Mouse (Mus musculus): ENCODE results near the gene Ensa. TPM values are rescaled to one million over a fixed set of nuclear protein-coding genes. Genes with fewer than 3 reads are reported as not detected.
"Not testable (repeated sequence)": the region's sequence is repeated elsewhere in the genome, so short reads cannot be mapped to it uniquely, and the experiment has no call there.

Ensa gene
- polyA plus RNA-seq, 1 experiment from 2014 or later: 73.4 TPM

DNA sequence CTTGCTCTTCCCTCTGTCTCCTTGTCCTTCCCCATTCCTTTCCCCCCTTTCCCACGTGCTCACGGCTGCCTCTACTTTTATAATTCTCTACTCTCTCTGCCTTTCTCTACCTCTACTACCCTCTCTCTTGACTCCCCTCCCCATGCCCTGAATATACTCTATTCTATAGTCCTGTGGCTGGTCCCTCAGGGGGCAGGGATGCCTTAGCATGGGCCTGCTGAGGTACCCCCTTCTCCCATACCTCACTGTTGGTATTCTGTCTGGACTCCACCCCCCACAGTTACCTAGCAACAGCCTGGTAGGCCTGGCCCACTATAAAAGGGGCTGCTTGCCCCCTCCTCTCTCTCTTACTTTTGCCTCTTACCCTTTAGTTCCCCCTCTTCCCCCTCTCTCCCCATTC, 1.2 kb upstream of the Ensa start:
- Histone ChIP-seq H3K27ac (peak overlapping the region; percentile 89; the same call in 1 of the 2 replicates), H3K4me3 (no peak overlapping the region), H3K4me2 (no peak overlapping the region), H3K27me3 (no peaks in the 10 kb centered on the region), H3K36me3 (peaks cover 32% of the 10 kb centered on the region), H3K9ac (no peak overlapping the region), H3K4me1 (peaks cover 9% of the 10 kb centered on the region), H3K9me3 (no peaks in the 10 kb centered on the region)
- ATAC-seq (ENCODE audit: insufficient number of reproducible peaks, low FRiP score, low TSS enrichment, low read depth): no peak
- 54% methylated on average over 2 of the region's 2 CpGs for WGBS

DNA sequence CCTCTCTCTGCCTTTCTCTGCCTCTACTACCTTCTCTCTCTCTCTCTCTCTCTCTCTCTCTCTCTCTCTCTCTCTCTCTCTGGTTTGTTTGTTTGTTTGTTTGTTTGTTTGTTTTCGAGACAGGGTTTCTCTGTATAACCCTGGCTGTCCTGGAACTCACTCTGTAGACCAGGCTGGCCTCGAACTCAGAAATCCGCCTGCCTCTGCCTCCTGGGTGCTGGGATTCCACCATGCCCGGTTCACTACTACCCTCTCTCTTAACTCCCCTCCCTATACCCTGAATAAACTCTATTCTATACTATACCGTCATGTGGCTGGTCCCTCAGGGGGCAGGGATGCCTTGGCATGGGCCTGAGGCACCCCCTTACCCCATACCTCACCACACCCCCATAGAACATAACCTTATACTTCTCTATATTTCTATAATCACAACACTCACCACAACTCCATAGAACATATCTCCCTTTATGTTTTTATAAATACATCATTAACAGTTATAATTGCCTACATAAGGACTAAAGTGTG, 740 bp upstream of the Ensa start:
- Histone ChIP-seq H3K36me3 (peaks cover 34% of the 10 kb centered on the region), H3K4me3 (peak overlapping the region; percentile 72), H3K9ac (peak overlapping the region; percentile 47; the same call in 1 of the 2 replicates), H3K27ac (peak overlapping the region; percentile 89), H3K4me2 (peak overlapping the region; percentile 44)
- ATAC-seq (ENCODE audit: insufficient number of reproducible peaks, low FRiP score, low TSS enrichment, low read depth); H3K27me3 ChIP-seq; H3K4me1 ChIP-seq; H3K9me3 ChIP-seq: not testable (repeated sequence)
- 57% methylated on average over 5 of the region's 5 CpGs for WGBS

DNA sequence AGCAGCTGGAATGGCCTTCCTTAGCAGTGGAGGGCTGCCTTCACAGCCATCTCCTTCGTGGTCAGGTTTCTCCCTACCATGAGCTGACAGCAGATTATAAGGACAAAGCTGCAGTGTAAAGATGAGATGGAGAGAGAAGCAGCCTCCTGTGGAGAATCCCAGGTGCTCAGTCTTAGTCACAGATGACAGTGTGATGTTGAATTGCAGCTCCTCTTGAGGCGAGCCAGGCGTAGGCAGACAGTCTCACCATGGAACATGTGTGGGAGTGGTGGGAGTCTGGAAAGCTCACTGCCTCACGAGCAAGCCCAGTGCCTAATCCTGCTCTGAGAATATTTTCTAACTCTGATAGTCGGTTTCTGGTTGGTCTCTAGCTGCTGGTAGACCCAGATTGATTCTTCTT, 3.0 kb downstream of the Ensa start:
- no peak overlapping the region for H3K9ac ChIP-seq
- no peaks in the 10 kb centered on the region for H3K9me3 ChIP-seq
- H3K27me3 ChIP-seq: no peaks in the 10 kb centered on the region
- no peak for ATAC-seq (ENCODE audit: insufficient number of reproducible peaks, low FRiP score, low TSS enrichment, low read depth)
- peaks cover 9% of the 10 kb centered on the region for H3K4me1 ChIP-seq
- no peak overlapping the region for H3K4me2 ChIP-seq
- peaks cover 58% of the 10 kb centered on the region for H3K36me3 ChIP-seq
- 87% methylated on average over 5 of the region's 5 CpGs for WGBS
- H3K27ac ChIP-seq: no peak overlapping the region
- no peak overlapping the region for H3K4me3 ChIP-seq

DNA sequence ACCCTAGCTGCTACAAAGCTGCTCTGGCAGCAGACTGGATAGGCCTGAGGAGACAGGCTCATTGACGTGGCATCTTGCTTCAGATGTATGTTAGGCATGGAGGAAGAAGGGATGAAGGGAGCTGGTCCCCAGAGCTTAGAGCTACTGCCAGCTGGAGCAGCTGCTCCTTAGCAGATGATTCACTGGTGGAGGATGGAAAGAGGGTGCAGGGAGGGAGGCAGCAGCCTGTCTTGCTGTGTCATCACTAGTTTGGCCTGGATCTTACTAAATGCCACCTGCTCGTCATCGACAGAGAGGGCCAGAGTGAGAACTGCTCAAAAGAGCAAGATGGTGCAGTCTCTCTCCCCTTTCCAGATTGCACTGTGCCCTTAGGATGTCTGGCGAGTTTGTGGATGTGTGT, 5.0 kb downstream of the Ensa start:
- no peaks in the 10 kb centered on the region for H3K9me3 ChIP-seq
- H3K4me2 ChIP-seq: no peak overlapping the region
- H3K4me1 ChIP-seq: peaks cover 3% of the 10 kb centered on the region
- ATAC-seq (ENCODE audit: insufficient number of reproducible peaks, low FRiP score, low TSS enrichment, low read depth): no peak
- no peak overlapping the region for H3K27ac ChIP-seq
- 79% methylated on average over 4 of the region's 4 CpGs for WGBS
- no peak overlapping the region for H3K9ac ChIP-seq
- peaks cover 72% of the 10 kb centered on the region for H3K36me3 ChIP-seq
- H3K4me3 ChIP-seq: no peak overlapping the region
- H3K27me3 ChIP-seq: no peaks in the 10 kb centered on the region

DNA sequence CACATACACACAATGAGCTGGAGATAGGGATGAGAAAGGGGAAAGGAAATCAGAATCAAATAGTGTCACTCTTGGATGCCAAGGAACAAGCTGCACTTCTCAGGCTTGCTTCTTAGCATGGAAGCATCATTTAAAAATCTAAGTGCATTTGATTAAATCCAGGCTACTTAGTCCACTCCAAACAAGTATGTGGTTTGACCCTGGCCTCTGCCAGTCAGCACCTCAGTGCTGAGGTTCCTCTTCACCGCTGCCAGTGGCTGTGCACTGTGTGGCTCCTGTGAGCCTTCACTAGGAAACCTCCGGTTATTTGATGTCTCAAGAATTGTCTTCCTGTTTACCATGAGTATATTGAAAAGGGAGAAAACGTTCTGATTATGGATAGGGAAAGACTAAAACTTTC, 6.1 kb downstream of the Ensa start:
- H3K4me2 ChIP-seq: no peak overlapping the region
- no peaks in the 10 kb centered on the region; the same call in 1 of the 2 replicates for H3K4me1 ChIP-seq
- no peak overlapping the region for H3K9ac ChIP-seq
- WGBS: 82% methylated on average over 3 of the region's 3 CpGs
- no peaks in the 10 kb centered on the region for H3K27me3 ChIP-seq
- H3K9me3 ChIP-seq: no peaks in the 10 kb centered on the region
- ATAC-seq (ENCODE audit: insufficient number of reproducible peaks, low FRiP score, low TSS enrichment, low read depth): no peak
- H3K4me3 ChIP-seq: no peak overlapping the region
- no peak overlapping the region for H3K27ac ChIP-seq
- peaks cover 83% of the 10 kb centered on the region for H3K36me3 ChIP-seq

DNA sequence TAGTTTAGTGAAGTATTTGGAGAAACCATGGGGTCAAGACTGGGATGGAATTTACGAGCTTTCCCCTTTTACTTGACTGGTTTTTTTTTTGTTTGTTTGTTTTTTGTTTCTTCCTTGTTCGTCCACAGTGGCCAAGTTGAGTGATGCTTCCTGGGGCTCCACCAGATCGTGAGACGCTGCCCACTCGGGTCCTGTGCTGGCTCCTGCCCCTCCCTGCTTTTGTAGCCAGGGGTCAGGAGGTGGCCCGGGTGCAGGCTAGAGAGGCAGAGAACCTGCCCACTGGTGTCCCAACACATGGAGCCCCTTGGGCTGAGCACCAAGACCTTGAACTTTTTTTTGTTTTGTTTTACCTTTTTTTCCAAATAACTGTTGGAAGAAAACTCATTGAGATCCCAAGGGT, 6.5 kb downstream of the Ensa start:
- no peak overlapping the region for H3K4me2 ChIP-seq
- ATAC-seq (ENCODE audit: insufficient number of reproducible peaks, low FRiP score, low TSS enrichment, low read depth): no peak

DNA sequence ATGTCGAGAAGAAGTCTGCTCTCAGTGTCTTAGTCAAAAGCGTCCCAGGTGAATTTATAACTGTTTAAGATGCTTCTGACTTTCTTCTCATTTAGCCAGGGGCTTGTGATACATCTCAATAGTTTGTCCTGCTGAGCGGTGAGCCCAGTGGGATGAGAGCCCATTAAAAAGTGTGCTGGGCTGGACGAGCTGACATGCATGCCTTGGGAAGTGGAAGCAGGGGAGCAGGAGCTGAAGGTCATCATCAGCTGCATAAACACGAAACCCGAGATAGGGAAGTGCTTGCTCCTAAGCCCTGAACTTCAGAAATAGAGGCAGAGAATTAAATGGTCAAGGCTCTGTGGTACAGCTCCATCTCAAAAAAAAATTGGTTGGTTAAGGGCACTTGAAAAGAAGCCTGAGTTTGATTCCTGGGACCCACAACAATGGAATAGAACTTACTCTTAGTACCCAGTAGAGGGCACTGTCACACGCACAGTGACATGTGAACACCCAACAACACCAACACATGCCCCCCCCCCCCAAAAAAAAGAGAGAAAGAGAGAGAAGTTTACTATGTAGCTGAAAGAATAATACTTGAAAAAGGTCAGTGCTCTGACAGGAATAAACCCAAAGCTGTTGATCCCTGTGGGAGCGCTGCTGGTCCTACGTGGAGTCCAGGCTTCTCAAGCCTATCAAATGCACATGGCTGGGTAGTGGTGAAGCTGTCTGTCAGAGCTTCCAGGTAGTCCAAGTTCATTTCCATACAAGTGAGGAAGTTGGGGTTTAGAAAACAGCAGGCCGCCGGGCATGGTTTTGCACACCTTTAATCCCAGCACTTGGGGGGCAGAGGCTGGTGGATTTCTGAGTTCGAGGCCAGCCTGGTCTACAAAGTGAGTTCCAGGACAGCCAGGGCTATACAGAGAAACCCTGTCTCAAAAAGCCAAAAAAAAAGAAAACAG, 8.1 kb downstream of the Ensa start:
- H3K4me2 ChIP-seq: no peak overlapping the region
- no peak overlapping the region for H3K4me3 ChIP-seq
- H3K27me3 ChIP-seq: no peaks in the 10 kb centered on the region
- no peak overlapping the region for H3K9ac ChIP-seq
- peak overlapping the region; percentile 43; the same call in 1 of the 2 replicates for H3K27ac ChIP-seq
- no peaks in the 10 kb centered on the region for H3K9me3 ChIP-seq
- no peak for ATAC-seq (ENCODE audit: insufficient number of reproducible peaks, low FRiP score, low TSS enrichment, low read depth)
- WGBS: 77% methylated on average over 12 of the region's 12 CpGs
- H3K4me1 ChIP-seq: no peaks in the 10 kb centered on the region
- H3K36me3 ChIP-seq: peaks cover 90% of the 10 kb centered on the region

More for the DNA sequence above, 6.5 kb downstream of the Ensa start:
- Histone ChIP-seq H3K9ac (no peak overlapping the region), H3K27me3 (no peaks in the 10 kb centered on the region), H3K36me3 (peaks cover 86% of the 10 kb centered on the region), H3K4me1 (no peaks in the 10 kb centered on the region), H3K4me3 (no peak overlapping the region), H3K9me3 (no peaks in the 10 kb centered on the region), H3K27ac (no peak overlapping the region)
- WGBS: 72% methylated on average over 6 of the region's 6 CpGs

DNA sequence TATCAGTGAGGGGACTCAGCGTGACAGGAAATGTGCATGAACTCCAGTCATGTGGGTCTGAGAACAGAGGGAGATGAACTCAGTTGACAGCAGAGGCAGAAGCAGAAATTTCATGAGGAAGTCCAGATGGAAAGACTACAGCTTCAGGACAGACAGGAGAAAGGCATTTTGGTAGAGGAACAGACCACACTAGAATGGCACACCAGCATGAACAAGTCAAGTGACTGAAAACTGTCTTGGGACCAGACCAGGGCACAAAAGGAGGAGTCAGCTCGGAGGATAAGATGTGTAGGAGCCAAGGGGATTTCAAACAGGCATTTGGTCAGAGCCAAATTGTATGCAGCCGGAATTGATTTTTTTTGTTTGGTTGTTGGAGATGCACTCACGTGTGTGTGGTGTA, 10.8 kb downstream of the Ensa start:
- Histone ChIP-seq H3K4me1 (no peaks in the 10 kb centered on the region), H3K27ac (no peak overlapping the region), H3K27me3 (no peaks in the 10 kb centered on the region), H3K36me3 (peaks cover 74% of the 10 kb centered on the region), H3K9me3 (no peaks in the 10 kb centered on the region), H3K4me2 (no peak overlapping the region), H3K4me3 (no peak overlapping the region), H3K9ac (no peak overlapping the region)
- no peak for ATAC-seq (ENCODE audit: insufficient number of reproducible peaks, low FRiP score, low TSS enrichment, low read depth)
- 79% methylated on average over 4 of the region's 4 CpGs for WGBS

DNA sequence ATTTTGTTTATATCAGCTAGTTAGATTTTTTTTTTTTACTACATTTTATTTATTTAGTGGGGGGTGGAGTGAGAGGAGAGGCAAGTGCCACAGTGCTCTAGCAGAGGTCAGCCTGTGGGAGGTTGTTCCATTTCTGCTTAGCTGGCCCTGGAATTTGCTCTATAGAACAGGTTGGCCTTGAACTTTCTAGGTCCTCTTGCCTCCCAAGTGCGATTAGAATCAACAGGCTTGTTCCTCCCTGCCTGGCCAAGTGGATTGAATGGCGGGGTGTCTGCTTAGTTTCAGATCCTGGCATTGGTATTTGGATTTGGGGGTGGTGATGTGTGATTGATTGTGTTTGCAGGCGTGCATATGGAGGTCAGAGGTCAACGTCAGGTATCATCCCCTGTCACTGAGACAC, 11.3 kb downstream of the Ensa start:
- Histone ChIP-seq H3K9ac (no peak overlapping the region), H3K27me3 (no peaks in the 10 kb centered on the region), H3K27ac (no peak overlapping the region), H3K36me3 (peaks cover 70% of the 10 kb centered on the region), H3K4me2 (no peak overlapping the region), H3K9me3 (no peaks in the 10 kb centered on the region), H3K4me3 (no peak overlapping the region), H3K4me1 (no peaks in the 10 kb centered on the region)
- ATAC-seq (ENCODE audit: insufficient number of reproducible peaks, low FRiP score, low TSS enrichment, low read depth): no peak
- 81% methylated on average over 4 of the region's 4 CpGs for WGBS

DNA sequence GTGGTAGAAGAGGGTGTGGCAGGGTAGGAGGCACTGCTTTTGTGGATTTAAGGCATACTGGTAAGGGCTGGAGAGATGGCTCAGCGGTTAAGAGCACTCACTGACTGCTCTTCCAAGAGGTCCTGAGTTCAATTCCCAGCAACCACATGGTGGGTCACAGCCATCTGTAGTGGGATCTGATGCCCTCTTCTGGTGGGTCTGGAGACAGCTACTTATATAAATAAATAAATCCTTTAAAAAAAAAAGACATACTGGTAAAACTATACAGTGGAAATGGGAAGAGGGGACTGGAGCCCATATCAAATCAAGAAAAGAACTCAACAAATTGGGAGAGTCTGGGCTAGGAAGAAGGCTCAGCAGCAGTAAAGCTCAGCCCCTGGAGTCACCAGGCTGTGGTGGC, 14.9 kb downstream of the Ensa start:
- 95% methylated on average over 1 of the region's 1 CpGs for WGBS
- Histone ChIP-seq H3K4me1 (no peaks in the 10 kb centered on the region), H3K9me3 (no peaks in the 10 kb centered on the region), H3K27ac (no peak overlapping the region), H3K4me3 (no peak overlapping the region), H3K36me3 (peaks cover 40% of the 10 kb centered on the region), H3K4me2 (no peak overlapping the region), H3K9ac (no peak overlapping the region), H3K27me3 (no peaks in the 10 kb centered on the region)
- no peak for ATAC-seq (ENCODE audit: insufficient number of reproducible peaks, low FRiP score, low TSS enrichment, low read depth)

DNA sequence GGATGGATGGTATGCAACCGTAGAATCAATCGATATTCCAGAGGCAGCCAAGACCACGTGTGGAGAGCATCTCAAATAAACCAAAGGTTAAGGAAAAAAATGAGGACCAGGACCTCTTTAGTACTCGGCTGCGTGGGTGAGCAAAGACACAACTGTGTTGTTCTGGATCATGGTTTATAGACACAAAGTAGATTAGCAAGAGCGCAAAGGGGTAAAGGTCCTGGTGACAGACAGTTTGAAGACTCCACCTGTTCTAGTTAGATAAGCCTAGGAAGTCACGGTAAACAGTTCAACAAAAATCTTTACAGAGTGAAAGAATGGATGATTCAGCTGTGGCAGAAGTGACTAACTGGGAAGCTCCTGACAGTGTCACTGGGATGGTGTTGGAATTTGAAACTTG, 18.3 kb downstream of the Ensa start:
- no peak overlapping the region for H3K9ac ChIP-seq
- no peaks in the 10 kb centered on the region for H3K9me3 ChIP-seq
- no peaks in the 10 kb centered on the region for H3K4me1 ChIP-seq
- ATAC-seq (ENCODE audit: insufficient number of reproducible peaks, low FRiP score, low TSS enrichment, low read depth): no peak
- 85% methylated on average over 7 of the region's 7 CpGs for WGBS
- peaks cover 9% of the 10 kb centered on the region; the same call in 1 of the 2 replicates for H3K36me3 ChIP-seq
- no peak overlapping the region for H3K27ac ChIP-seq
- no peak overlapping the region for H3K4me3 ChIP-seq
- H3K27me3 ChIP-seq: no peaks in the 10 kb centered on the region
- no peak overlapping the region for H3K4me2 ChIP-seq

Data from limb, embryonic 15.5 days (tissue).